Mouse (Mus musculus) stomach, postnatal 0 days (tissue): ENCODE measurements around the gene Phlda2.

Source experiments
- CTCF ChIP-seq: IDR thresholded peaks from 2 replicates; pipeline ENCODE4 v1.5.1; 2016; ENCODE audit warnings: antibody characterized with exemption, low read depth, mild to moderate bottlenecking, moderate library complexity
- EP300 ChIP-seq: optimal IDR thresholded peaks from 2 replicates; pipeline ENCODE3; 2016; ENCODE audit warnings: antibody characterized with exemption

GRCm38 (mm10) chr7:143474811-143475210 lies 28.1 kb downstream of the Phlda2 start:
- TF ChIP-seq CTCF (no peak), EP300 (no peak)
